Mouse (Mus musculus) kidney, adult 2 months (tissue): ENCODE results near the gene Fam126a. TPM values are rescaled to one million over a fixed set of nuclear protein-coding genes. Genes with fewer than 3 reads are reported as not detected.

ENCODE experiments used
- DNase-seq: peaks from one replicate; pipeline ENCODE4 v3.0.0; 2021
- H3K27ac ChIP-seq: fragments of 200-500 bp; 2 replicates; pipeline ENCODE4 v1.5.1; 2012; ENCODE audit warnings: low read depth, low read length, control low read depth, inconsistent platforms; ENCODE audit not compliant: insufficient read depth
- H3K27me3 ChIP-seq: fragments of 200-500 bp; replicated peaks from 2 replicates; pipeline ENCODE4 v1.6.1; 2012; ENCODE audit warnings: mild to moderate bottlenecking, moderate library complexity, low read length, inconsistent platforms; ENCODE audit not compliant: control insufficient read depth, insufficient read depth
- H3K36me3 ChIP-seq: fragments of 200-500 bp; 2 replicates; pipeline ENCODE4 v1.6.1; 2012; ENCODE audit warnings: mild to moderate bottlenecking, moderate library complexity, low read length, inconsistent platforms; ENCODE audit not compliant: control insufficient read depth, insufficient read depth
- H3K4me1 ChIP-seq: fragments of 200-500 bp; 2 replicates; pipeline ENCODE4 v1.6.1; 2011; ENCODE audit warnings: low read length; ENCODE audit not compliant: control insufficient read depth, insufficient read depth
- H3K4me3 ChIP-seq: fragments of 200-500 bp; 2 replicates; pipeline ENCODE4 v1.5.1; 2011; ENCODE audit warnings: mild to moderate bottlenecking, low read depth, low read length, control low read depth; ENCODE audit not compliant: insufficient read depth
- CTCF ChIP-seq: fragments of 200-500 bp; conservative IDR thresholded peaks from 2 replicates; pipeline ENCODE4 v1.5.1; 2011; ENCODE audit warnings: low read depth, mild to moderate bottlenecking, control low read depth, low read length, moderate library complexity, mixed read lengths; ENCODE audit not compliant: insufficient read depth, insufficient read length
- POLR2A ChIP-seq: fragments of 200-500 bp; IDR thresholded peaks from one replicate; pipeline ENCODE4 v1.6.1; 2011; ENCODE audit warnings: low read depth, low read length, control low read depth
- WGBS: fragments of 180-500 bp; shearing (Covaris S2); methylation state at CpG from one replicate; pipeline ENCODE4 v1.1.7; 2018; 5-methylcytosine and 5-hydroxymethylcytosine counted together
- polyA plus RNA-seq: library from polyadenylated mRNA; depleted of rRNA; stranded (reverse); fragments of >200 nt; gene quantifications from 2 replicates; pipeline ENCODE4 v1.2.3, GENCODE M21; 2012

Gene Fam126a
- polyA plus RNA-seq, 1 experiment = 4.4 TPM

DNA sequence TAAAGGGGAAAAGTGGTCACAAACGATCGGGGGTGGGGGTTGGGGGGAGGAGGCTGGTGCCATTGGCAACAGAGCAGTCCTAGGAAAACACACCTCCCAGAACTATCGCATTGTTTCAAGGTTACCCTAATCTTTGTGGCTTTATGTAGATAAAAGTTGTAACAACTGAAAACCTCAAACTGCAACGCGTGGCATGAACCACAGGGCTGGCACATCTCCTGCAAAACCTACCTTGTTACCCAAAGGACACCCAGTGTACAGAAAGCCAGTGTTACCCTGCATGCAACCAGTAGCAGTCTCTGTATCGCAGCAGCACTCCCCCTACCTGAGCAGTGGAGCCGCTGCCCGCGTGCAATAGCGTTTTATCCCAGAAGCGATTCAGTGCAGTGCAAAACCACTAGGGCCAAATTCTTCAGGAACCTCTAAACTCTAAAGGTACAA, 1.1 kb downstream of the Fam126a start:
- no peak overlapping the region for H3K27ac ChIP-seq
- no peaks in the 10 kb centered on the region; the same call in 1 of the 2 replicates for H3K4me1 ChIP-seq
- 6% methylated on average over 11 of the region's 11 CpGs for WGBS
- TF ChIP-seq POLR2A (no peak), CTCF (peak; percentile 58)
- H3K27me3 ChIP-seq = no peaks in the 10 kb centered on the region
- DNase-seq = peak; percentile 79
- no peaks in the 10 kb centered on the region for H3K36me3 ChIP-seq
- H3K4me3 ChIP-seq = peak overlapping the region; percentile 87

DNA sequence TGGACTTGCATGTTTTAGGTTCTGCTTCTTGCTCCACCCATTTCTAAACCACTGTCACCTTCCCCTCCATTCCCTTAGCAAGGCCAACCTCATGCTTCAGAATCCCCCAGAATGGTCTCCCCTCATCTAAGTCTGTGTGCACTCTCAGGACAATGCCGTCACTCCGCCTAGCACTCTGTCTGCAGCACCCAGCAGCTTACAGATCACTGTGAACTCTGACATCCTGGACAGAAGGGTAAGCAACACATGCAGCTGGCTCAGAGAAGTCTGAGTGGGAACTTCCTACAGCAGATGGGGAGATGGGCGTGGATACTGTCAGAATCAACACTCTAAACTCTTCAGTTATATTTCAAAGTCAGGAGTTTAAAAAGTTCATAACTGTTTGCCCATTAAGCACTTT, 5.5 kb downstream of the Fam126a start:
- no peak overlapping the region for H3K27ac ChIP-seq
- no peak for DNase-seq

DNA sequence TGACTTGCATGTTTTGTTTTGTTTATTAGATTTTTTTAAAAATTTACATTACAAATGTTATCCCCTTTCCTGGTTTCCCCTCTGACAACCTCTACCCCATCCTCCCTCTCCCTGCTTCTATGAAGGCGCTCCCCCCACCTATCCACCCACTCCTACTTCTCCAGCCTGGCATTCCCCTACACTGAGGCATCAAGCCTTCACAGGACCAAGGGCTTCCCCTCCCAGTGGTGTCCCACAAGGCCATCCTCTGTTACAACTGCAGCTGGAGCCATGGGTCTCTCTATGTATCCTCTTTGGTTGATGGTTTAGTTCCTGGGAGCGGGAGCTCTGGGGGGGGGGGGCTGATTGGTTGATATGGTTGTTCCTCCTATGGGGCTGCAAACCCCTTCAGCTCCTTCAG, 7.3 kb downstream of the Fam126a start:
- Histone ChIP-seq H3K27me3 (no peaks in the 10 kb centered on the region), H3K27ac (no peak overlapping the region), H3K36me3 (no peaks in the 10 kb centered on the region), H3K4me3 (no peak overlapping the region), H3K4me1 (no peaks in the 10 kb centered on the region)
- WGBS = 100% methylated on average over 2 of the region's 2 CpGs
- TF ChIP-seq CTCF = no peak
- no peak for TF ChIP-seq POLR2A
- DNase-seq = no peak

More for the DNA sequence above, 5.5 kb downstream of the Fam126a start:
- Histone ChIP-seq H3K36me3 (no peaks in the 10 kb centered on the region), H3K4me3 (no peak overlapping the region), H3K27me3 (no peaks in the 10 kb centered on the region), H3K4me1 (no peaks in the 10 kb centered on the region; the same call in 1 of the 2 replicates)
- WGBS = 78% methylated on average over 3 of the region's 3 CpGs
- TF ChIP-seq POLR2A (no peak), CTCF (no peak)

DNA sequence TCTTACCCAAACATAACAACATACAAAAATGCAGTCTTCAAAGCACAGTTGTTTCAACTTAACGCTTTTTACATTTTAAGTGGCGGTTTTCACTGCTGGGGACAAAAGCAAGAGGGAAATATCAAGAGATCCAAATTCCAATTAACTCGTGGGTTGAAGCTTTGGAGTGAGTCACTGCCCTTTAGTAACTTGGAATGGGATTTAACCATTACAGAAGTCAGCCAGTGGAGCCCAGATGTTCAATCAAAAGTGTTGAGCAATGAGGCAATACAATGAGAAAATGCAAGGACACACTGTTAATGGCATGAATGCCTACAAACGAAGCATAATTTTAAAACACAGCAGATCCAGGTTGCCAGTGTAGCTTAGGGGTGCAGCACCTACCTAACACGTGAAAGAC, 8.8 kb downstream of the Fam126a start:
- DNase-seq = no peak
- Histone ChIP-seq H3K27me3 (no peaks in the 10 kb centered on the region), H3K27ac (no peak overlapping the region), H3K4me3 (no peak overlapping the region), H3K4me1 (no peaks in the 10 kb centered on the region), H3K36me3 (no peaks in the 10 kb centered on the region)
- no peak for TF ChIP-seq CTCF
- TF ChIP-seq POLR2A = no peak
- 79% methylated on average over 5 of the region's 5 CpGs for WGBS

DNA sequence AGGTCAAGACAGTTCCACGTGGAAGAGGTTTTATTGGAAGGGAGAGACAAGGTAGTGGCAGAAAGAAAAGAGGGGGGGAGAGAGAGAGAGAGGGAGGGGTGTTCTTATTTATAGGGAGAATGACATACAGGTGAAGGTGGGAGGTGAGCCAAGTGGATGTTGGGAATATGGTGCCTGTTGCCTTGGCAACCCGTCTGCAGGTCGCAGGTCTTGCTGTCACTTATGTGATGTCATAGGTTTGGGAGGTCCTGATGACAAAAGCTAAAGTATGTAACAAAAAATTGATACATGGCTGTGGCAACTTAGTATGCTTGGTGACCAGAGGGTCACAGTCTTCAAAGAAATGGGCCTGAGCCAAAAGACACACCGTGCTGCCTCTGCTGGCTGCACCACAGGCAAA, 10.1 kb downstream of the Fam126a start:
- no peaks in the 10 kb centered on the region for H3K27me3 ChIP-seq
- H3K27ac ChIP-seq = no peak overlapping the region
- no peak for DNase-seq
- TF ChIP-seq CTCF (no peak), POLR2A (no peak)
- 75% methylated on average over 4 of the region's 4 CpGs for WGBS
- no peak overlapping the region for H3K4me3 ChIP-seq
- H3K4me1 ChIP-seq = no peaks in the 10 kb centered on the region
- no peaks in the 10 kb centered on the region for H3K36me3 ChIP-seq

DNA sequence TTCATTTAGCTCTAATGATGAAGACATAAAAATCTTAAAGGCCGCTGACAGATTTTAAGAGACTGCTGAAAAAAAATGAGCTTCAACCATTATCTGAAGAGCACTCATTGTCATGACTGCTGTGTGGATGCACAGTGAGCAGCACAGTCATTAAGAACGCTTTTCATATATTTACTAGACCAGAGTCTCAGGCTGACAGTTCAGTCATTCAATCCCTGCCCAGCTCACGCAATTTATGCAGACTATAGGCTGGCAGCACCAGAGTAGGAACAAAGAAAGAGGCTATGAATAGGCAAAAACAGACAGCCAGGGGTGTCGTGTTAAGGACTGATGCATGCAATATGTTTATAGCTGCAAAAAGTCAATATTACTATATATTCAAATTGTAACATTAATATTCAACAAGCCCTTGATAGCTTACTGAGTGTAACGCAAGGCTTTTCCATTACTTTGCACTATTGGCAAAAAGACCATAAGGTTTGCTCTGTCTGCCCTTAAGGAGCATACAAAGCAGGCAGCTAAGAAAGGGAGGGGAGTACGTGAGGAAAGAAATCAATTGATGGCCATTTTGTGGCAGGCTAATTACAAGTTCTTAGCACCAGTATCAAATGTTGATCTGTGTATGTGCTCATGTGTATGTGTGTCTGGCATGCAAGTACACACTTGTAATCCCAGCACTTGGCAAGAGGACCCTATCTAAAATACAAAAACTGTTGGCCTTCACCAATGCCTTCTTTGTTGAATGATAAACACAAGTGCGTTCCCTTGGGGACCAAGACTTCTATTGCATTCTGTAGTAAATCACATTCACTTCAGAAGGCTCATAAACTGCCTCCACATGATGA, 10.9 kb downstream of the Fam126a start:
- 85% methylated on average over 7 of the region's 7 CpGs for WGBS
- TF ChIP-seq POLR2A (no peak), CTCF (no peak)
- H3K27ac ChIP-seq = no peak overlapping the region

DNA sequence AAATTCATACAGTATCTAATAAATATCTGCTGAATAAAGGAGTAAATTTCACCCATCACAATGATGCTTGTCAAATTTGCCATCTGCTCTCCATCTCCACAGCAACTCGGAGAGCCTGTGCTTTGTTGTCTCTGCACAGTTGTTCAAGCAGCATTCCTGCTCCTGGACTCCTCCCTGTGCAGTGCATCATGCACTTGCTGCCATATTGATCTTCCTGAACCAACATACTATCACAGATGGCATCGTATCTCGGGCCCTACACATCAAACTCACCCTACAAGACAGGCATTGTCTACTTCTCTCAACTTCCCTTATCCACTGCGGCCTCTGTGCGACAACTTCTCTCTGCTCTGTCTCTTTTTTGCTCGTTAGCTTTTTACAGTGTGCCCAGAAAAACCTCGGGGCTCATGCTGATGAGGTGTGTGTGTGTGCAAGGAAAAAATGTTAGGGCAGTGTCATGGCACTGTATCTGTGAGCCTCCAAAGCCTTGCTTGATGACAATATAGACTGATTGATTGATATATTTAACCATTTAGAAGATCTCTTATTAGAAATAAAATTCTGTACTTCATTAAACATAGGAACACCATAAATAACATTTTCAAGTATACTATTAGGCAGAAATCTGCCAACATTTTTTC, 11.7 kb downstream of the Fam126a start:
- H3K4me3 ChIP-seq = no peak overlapping the region
- no peak for DNase-seq
- no peaks in the 10 kb centered on the region for H3K27me3 ChIP-seq
- WGBS = 89% methylated on average over 7 of the region's 7 CpGs
- H3K36me3 ChIP-seq = no peaks in the 10 kb centered on the region
- no peak overlapping the region for H3K27ac ChIP-seq
- no peaks in the 10 kb centered on the region for H3K4me1 ChIP-seq
- TF ChIP-seq CTCF (no peak), POLR2A (no peak)

More for the DNA sequence above, 10.9 kb downstream of the Fam126a start:
- H3K4me1 ChIP-seq = no peaks in the 10 kb centered on the region
- DNase-seq = no peak
- H3K27me3 ChIP-seq = no peaks in the 10 kb centered on the region
- H3K4me3 ChIP-seq = no peak overlapping the region
- no peaks in the 10 kb centered on the region for H3K36me3 ChIP-seq
